Mouse (Mus musculus) brain, embryonic 14.5 days (tissue): ENCODE results near the gene Kat8. TPM values are rescaled to one million over a fixed set of nuclear protein-coding genes. Genes with fewer than 3 reads are reported as not detected.
"Not testable (repeated sequence)": the region's sequence is repeated elsewhere in the genome, so short reads cannot be mapped to it uniquely, and the experiment has no call there.

Experiments
- DNase-seq: peaks from one replicate; pipeline ENCODE4 v3.0.0-alpha.2; 2011; ENCODE audit warnings: low read depth
- CTCF ChIP-seq: fragments of 200-500 bp; IDR thresholded peaks from 2 replicates; pipeline ENCODE4 v1.5.1; 2012; ENCODE audit warnings: inconsistent platforms, mild to moderate bottlenecking, moderate library complexity, borderline replicate concordance; ENCODE audit not compliant: insufficient read depth, insufficient read length; ENCODE audit errors: extremely low read depth
- POLR2A ChIP-seq: fragments of 200-500 bp; IDR thresholded peaks from 2 replicates; pipeline ENCODE4 v1.6.1; 2012; ENCODE audit warnings: mild to moderate bottlenecking, inconsistent platforms, borderline replicate concordance; ENCODE audit not compliant: poor library complexity, insufficient read depth, insufficient read length, severe bottlenecking; ENCODE audit errors: extremely low read depth
- polyA plus RNA-seq: library from polyadenylated mRNA; depleted of rRNA; stranded (reverse); fragments of >200 nt; gene quantifications from 2 replicates; pipeline ENCODE4 v1.2.3, GENCODE M21; 2012; rRNA removed

Gene Kat8
- polyA plus RNA-seq, 1 experiment, result 44.8 TPM

GRCm38 (mm10) chr7:127936216-127936884 is 24.0 kb downstream of the Kat8 start:
- TF ChIP-seq POLR2A, result no peak
- TF ChIP-seq CTCF, result no peak
- DNase-seq, result no peak

- not testable (repeated sequence) for DNase-seq
Measured at GRCm38 (mm10) chr7:127942097-127942496, 29.8 kb downstream of the Kat8 start.

- no peak for TF ChIP-seq POLR2A
- TF ChIP-seq CTCF, result no peak
- DNase-seq, result no peak
Measured at GRCm38 (mm10) chr7:127944614-127945013, 32.3 kb downstream of the Kat8 start.

- TF ChIP-seq POLR2A (no peak), CTCF (no peak)
- no peak for DNase-seq
Measured at GRCm38 (mm10) chr7:127946470-127947023, 34.2 kb downstream of the Kat8 start, which contains the start of gene Prss36. Gene Prss36, minus strand, starts transcription at chr7:127946725.

- DNase-seq, result no peak
- TF ChIP-seq CTCF (no peak), POLR2A (no peak)
Measured at GRCm38 (mm10) chr7:127952864-127953581, 40.7 kb downstream of the Kat8 start.

- TF ChIP-seq CTCF (no peak), POLR2A (no peak)
- DNase-seq, result no peak
Measured at GRCm38 (mm10) chr7:127959364-127959763, 47.0 kb downstream of the Kat8 start.

- DNase-seq, result no peak
- TF ChIP-seq CTCF, result no peak
- no peak for TF ChIP-seq POLR2A
Measured at GRCm38 (mm10) chr7:127966371-127966918, 54.1 kb downstream of the Kat8 start.

GRCm38 (mm10) chr7:127967004-127967921 is 54.9 kb downstream of the Kat8 start, which contains the start of gene Fus:
Gene Fus, plus strand, starts transcription at chr7:127967457.
- TF ChIP-seq POLR2A, result peak; percentile 100
- no peak for TF ChIP-seq CTCF
- DNase-seq, result peak; percentile 97

GRCm38 (mm10) chr7:127967922-127968828 is 55.9 kb downstream of the Kat8 start:
- peak; percentile 89 for DNase-seq
- TF ChIP-seq CTCF (no peak), POLR2A (no peak)

- DNase-seq, result no peak
- TF ChIP-seq CTCF, result no peak
- TF ChIP-seq POLR2A, result no peak
Measured at GRCm38 (mm10) chr7:127974413-127974930, 62.2 kb downstream of the Kat8 start.

Other genes starting within 250 kb of the Kat8 start
- gene Bcl7c, start 203.6 kb upstream of the Kat8 start, polyA plus RNA-seq, result 51.0 and 78.6 TPM in 2 replicates
- gene Ctf1, start 199.8 kb upstream of the Kat8 start, polyA plus RNA-seq, result 8.0 and 12.2 TPM in 2 replicates
- not detected in 2 replicates for gene Ctf2, start 180.3 kb upstream of the Kat8 start, polyA plus RNA-seq
- 138 and 171 TPM in 2 replicates for gene Fbxl19, start 168.0 kb upstream of the Kat8 start, polyA plus RNA-seq
- 9.3 and 11.2 TPM in 2 replicates for gene Orai3, start 142.7 kb upstream of the Kat8 start, polyA plus RNA-seq
- gene Setd1a, start 135.8 kb upstream of the Kat8 start, polyA plus RNA-seq, result 8.9 and 23.2 TPM in 2 replicates
- not detected in 2 replicates for gene Gm49388, start 126.9 kb upstream of the Kat8 start, polyA plus RNA-seq
- 13.8 and 14.2 TPM in 2 replicates for gene Hsd3b7, start 111.9 kb upstream of the Kat8 start, polyA plus RNA-seq
- 35.3 and 36.0 TPM in 2 replicates for gene Stx4a, start 88.2 kb upstream of the Kat8 start, polyA plus RNA-seq
- 79.9 and 128 TPM in 2 replicates for gene Stx1b, start 88.0 kb upstream of the Kat8 start, polyA plus RNA-seq
- gene Zfp646, start 36.3 kb upstream of the Kat8 start, polyA plus RNA-seq, result 22.3 and 28.1 TPM in 2 replicates
- gene Zfp668, start 35.7 kb upstream of the Kat8 start, polyA plus RNA-seq, result 21.7 and 31.7 TPM in 2 replicates
- gene Prss53, start 21.5 kb upstream of the Kat8 start, polyA plus RNA-seq, result 2.2 and 3.5 TPM in 2 replicates
- not detected in 2 replicates for gene Gm21974, start 17.1 kb upstream of the Kat8 start, polyA plus RNA-seq
- gene Vkorc1, start 16.9 kb upstream of the Kat8 start, polyA plus RNA-seq, result 68.2 and 78.7 TPM in 2 replicates
- gene Bckdk, start 8.4 kb upstream of the Kat8 start, polyA plus RNA-seq, result 59.5 and 79.8 TPM in 2 replicates
- gene Prss8, start 17.6 kb downstream of the Kat8 start, polyA plus RNA-seq, result 0.51 and 0.97 TPM in 2 replicates
- gene Prss36, start 34.2 kb downstream of the Kat8 start, polyA plus RNA-seq, result 11.2 and 16.6 TPM in 2 replicates
- 596 and 633 TPM in 2 replicates for gene Fus, start 54.9 kb downstream of the Kat8 start, polyA plus RNA-seq
- gene Pycard, start 81.4 kb downstream of the Kat8 start, polyA plus RNA-seq, result 6.9 and 10.1 TPM in 2 replicates
- 0.92 and 1.0 TPM in 2 replicates for gene Trim72, start 91.4 kb downstream of the Kat8 start, polyA plus RNA-seq
- 1.2 and 1.3 TPM in 2 replicates for gene Itgam, start 150.1 kb downstream of the Kat8 start, polyA plus RNA-seq
- 0.03 TPM in 1 of 2 replicates, not detected in the other for gene Gm49368, start 150.2 kb downstream of the Kat8 start, polyA plus RNA-seq
- 0.08 and 0.22 TPM in 2 replicates for gene Itgax, start 217.0 kb downstream of the Kat8 start, polyA plus RNA-seq
- 0.09 TPM in 1 of 2 replicates, not detected in the other for gene Itgad, start 241.9 kb downstream of the Kat8 start, polyA plus RNA-seq